Mouse (Mus musculus) kidney, embryonic 14.5 days (tissue): ENCODE results near the gene Arf5. TPM values are rescaled to one million over a fixed set of nuclear protein-coding genes. Genes with fewer than 3 reads are reported as not detected.
A peak's percentile ranks its signal among the peaks of the same experiment; 100 is the strongest.

Experiments used
- ATAC-seq: fragments of 200-750 bp; cut with Nextera tagmentation; 2 replicates; pipeline ENCODE4 v1.8.0; 2017; ENCODE audit warnings: moderate number of reproducible peaks, mild to moderate bottlenecking, moderate TSS enrichment, moderate library complexity; ENCODE audit not compliant: low FRiP score, low TSS enrichment
- H3K27ac ChIP-seq: fragments of 300-500 bp; sonication (generic); 2 replicates; pipeline ENCODE4 v1.5.1; 2014; ENCODE audit warnings: low read depth, mild to moderate bottlenecking, low read length, moderate library complexity, mixed read lengths
- H3K27me3 ChIP-seq: fragments of 300-500 bp; sonication (generic); 2 replicates; pipeline ENCODE4 v1.6.1; 2014; ENCODE audit warnings: mild to moderate bottlenecking, low read length; ENCODE audit not compliant: control insufficient read depth, insufficient read depth
- H3K36me3 ChIP-seq: fragments of 300-500 bp; sonication (generic); 2 replicates; pipeline ENCODE4 v1.6.1; 2014; ENCODE audit warnings: low read length, mixed read lengths; ENCODE audit not compliant: control insufficient read depth, insufficient read depth
- H3K4me1 ChIP-seq: fragments of 300-500 bp; sonication (generic); 2 replicates; pipeline ENCODE4 v1.6.1; 2014; ENCODE audit warnings: low read length, mixed read lengths; ENCODE audit not compliant: control insufficient read depth, insufficient read depth
- H3K4me2 ChIP-seq: fragments of 300-500 bp; sonication (generic); replicated peaks from 2 replicates; pipeline ENCODE4 v1.6.1; 2014; ENCODE audit warnings: low read depth, mild to moderate bottlenecking, low read length
- H3K4me3 ChIP-seq: fragments of 300-500 bp; sonication (generic); 2 replicates; pipeline ENCODE4 v1.5.1; 2014; ENCODE audit warnings: mild to moderate bottlenecking, low read length
- H3K9ac ChIP-seq: fragments of 300-500 bp; sonication (generic); 2 replicates; pipeline ENCODE4 v1.6.1; 2014; ENCODE audit warnings: low read depth, mild to moderate bottlenecking, low read length, moderate library complexity
- H3K9me3 ChIP-seq: fragments of 300-500 bp; sonication (generic); 2 replicates; pipeline ENCODE4 v1.6.1; 2016; ENCODE audit warnings: low read length; ENCODE audit not compliant: control insufficient read depth
- WGBS: fragments of 180-500 bp; shearing (Covaris S2); extraction: QIAGEN DNeasy Blood & Tissue Kit; methylation state at CpG from one replicate; pipeline ENCODE4 v1.1.7; 2014; 5-methylcytosine and 5-hydroxymethylcytosine counted together
- polyA plus RNA-seq: library from polyadenylated mRNA; unstranded; fragments of >200 nt; fragmentation: Nextera tagmentation; extraction: Ambion mirVana; gene quantifications from 2 replicates; pipeline ENCODE4 v1.2.1, GENCODE M21; 2014

Arf5 gene
- polyA plus RNA-seq, 1 experiment from 2014 or later, result 293 TPM

DNA sequence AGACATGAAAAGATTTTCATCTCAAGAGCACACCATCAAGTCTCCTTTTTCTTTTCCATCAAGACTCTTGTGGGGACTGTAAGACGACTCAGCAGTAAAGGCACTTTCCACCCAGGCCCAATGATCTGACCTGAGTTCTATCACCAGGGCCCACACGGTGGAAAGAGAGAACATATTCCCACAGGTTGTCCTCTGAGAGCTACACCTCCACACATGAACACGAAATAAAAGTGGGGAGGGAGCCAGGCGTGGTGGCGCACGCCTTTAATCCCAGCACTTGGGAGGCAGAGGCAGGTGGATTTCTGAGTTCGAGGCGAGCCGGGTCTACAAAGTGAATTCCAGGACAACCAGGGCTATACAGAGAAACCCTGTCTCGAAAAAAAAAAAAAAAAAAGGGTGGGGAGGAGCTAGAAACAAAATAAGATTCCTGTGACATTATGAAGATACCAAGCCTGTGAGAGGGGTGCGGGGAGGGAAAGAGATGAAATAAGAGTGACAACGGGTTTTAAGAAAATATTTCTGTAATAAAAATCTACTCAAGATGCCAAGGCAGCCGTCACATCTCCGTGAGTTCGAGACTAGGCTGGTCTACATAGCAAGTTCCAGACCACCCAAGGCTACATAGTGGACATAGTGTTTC is 589 bp upstream of the Arf5 start:
- no peaks in the 10 kb centered on the region for H3K27me3 ChIP-seq
- 0 out of 2 replicates have a peak overlapping the region, but pooled peaks have one; percentile 91 for H3K9ac ChIP-seq
- ATAC-seq, result 0 out of 2 replicates have a peak, but pooled peaks have one; percentile 4
- peaks cover 21% of the 10 kb centered on the region for H3K4me1 ChIP-seq
- H3K9me3 ChIP-seq, result no peaks in the 10 kb centered on the region
- peaks cover 31% of the 10 kb centered on the region for H3K36me3 ChIP-seq
- H3K4me2 ChIP-seq, result peak overlapping the region; percentile 19; the same call in 1 of the 2 replicates
- H3K27ac ChIP-seq, result no peak overlapping the region
- 70% methylated on average over 15 of the region's 15 CpGs for WGBS
- peak overlapping the region; percentile 97; the same call in 1 of the 2 replicates for H3K4me3 ChIP-seq

DNA sequence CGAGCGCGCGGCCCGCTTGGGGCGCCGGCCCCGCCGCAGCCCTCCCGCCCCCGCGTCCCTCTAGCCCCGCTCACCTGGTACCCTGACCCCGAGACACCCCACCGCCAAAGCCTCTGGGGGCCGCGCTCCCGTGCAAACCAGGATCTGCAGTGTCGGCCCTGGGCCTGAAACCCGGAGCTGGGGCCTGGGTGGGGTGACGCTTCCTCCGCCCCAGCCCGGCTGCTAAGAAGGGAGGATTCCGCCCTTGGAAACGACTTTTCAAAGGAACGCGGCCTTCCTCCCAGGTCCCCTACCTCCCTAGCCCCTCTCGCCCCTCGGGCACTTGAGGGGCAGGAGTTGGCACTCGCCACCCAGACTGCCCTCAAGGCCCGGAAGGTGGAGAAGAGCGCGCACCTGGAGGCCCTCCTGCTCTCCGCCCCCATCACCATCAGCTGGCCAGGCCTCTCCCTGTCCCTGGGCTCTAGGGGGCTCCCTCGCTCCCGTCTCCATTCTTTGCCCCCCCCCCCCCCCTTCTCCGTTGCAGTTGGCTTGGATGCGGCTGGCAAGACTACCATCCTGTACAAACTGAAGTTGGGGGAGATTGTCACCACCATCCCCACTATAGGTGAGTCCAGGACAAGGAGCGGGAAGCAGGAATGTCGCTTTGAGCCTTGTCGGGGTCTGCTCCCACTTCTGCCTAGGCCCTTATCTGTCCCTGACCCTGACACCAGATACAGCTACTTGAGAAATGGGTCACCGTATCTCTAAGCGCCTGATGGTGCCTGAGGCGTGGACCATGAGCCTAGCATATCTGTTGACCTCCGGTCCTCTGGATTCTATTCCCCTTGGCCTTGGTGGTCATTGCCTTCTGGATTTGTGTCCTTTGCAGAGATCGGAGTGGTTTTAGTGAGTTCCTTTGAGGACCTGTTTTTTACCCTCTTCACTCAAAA is 671 bp downstream of the Arf5 start:
- peak overlapping the region; percentile 97 for H3K4me3 ChIP-seq
- peaks cover 18% of the 10 kb centered on the region for H3K4me1 ChIP-seq
- peaks cover 19% of the 10 kb centered on the region for H3K36me3 ChIP-seq
- WGBS, result 11% methylated on average over 37 of the region's 46 CpGs
- no peaks in the 10 kb centered on the region for H3K27me3 ChIP-seq
- peak overlapping the region; percentile 64 for H3K4me2 ChIP-seq
- no peaks in the 10 kb centered on the region for H3K9me3 ChIP-seq
- peak; percentile 51 for ATAC-seq
- peak overlapping the region; percentile 91 for H3K9ac ChIP-seq
- H3K27ac ChIP-seq, result peak overlapping the region; percentile 73

DNA sequence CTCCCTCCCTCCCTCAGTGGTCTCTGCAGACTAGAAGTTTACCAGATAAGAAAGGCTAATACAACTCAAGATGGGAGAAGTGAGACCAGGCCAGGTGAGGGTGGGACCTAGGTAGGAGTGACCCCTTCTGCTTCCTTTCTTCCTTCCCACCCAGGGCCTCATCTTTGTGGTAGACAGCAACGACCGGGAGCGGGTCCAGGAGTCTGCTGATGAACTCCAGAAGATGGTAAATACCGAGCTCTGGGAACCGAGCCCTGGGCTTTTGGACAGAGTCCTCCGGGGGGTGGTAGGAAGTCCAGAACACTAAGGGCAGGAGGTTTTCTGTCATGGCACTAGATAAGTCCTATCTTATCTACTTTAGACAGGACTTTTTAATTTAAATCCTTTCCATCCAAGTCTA is 1.7 kb downstream of the Arf5 start:
- no peak overlapping the region for H3K4me3 ChIP-seq
- H3K9me3 ChIP-seq, result no peaks in the 10 kb centered on the region
- ATAC-seq, result no peak
- H3K4me1 ChIP-seq, result peaks cover 14% of the 10 kb centered on the region
- H3K27ac ChIP-seq, result no peak overlapping the region
- no peaks in the 10 kb centered on the region for H3K27me3 ChIP-seq
- peaks cover 18% of the 10 kb centered on the region for H3K36me3 ChIP-seq
- WGBS, result 93% methylated on average over 6 of the region's 6 CpGs
- H3K4me2 ChIP-seq, result peak overlapping the region; percentile 64; the same call in 1 of the 2 replicates
- H3K9ac ChIP-seq, result no peak overlapping the region

GRCm38 (mm10) chr6:28427096-28427839 is 3.9 kb downstream of the Arf5 start, which contains the start of gene Fscn3:
Gene Fscn3, plus strand, starts transcription at chr6:28427789.
- H3K27ac ChIP-seq, result no peak within 1 kb of the TSS
- H3K4me2 ChIP-seq, result no peak within 1 kb of the TSS
- H3K9ac ChIP-seq, result no peak within 1 kb of the TSS
- H3K4me1 ChIP-seq, result no peaks in the 10 kb centered on the region
- no peak within 1 kb of the TSS for H3K4me3 ChIP-seq
- H3K36me3 ChIP-seq, result peaks cover 18% of the 10 kb centered on the region
- ATAC-seq, result no peak
- no peaks in the 10 kb centered on the region for H3K9me3 ChIP-seq
- 72% methylated on average over 3 of the region's 3 CpGs for WGBS
- no peaks in the 10 kb centered on the region for H3K27me3 ChIP-seq

- WGBS, result 89% methylated on average over 3 of the region's 3 CpGs
- H3K27ac ChIP-seq, result no peak within 1 kb of the TSS
- no peak within 1 kb of the TSS for H3K9ac ChIP-seq
- H3K4me1 ChIP-seq, result no peaks in the 10 kb centered on the region
- no peak for ATAC-seq
- H3K36me3 ChIP-seq, result peaks cover 18% of the 10 kb centered on the region
- no peaks in the 10 kb centered on the region for H3K9me3 ChIP-seq
- H3K4me3 ChIP-seq, result no peak within 1 kb of the TSS
- no peak within 1 kb of the TSS for H3K4me2 ChIP-seq
- no peaks in the 10 kb centered on the region for H3K27me3 ChIP-seq
Measured at GRCm38 (mm10) chr6:28428290-28428689, 4.9 kb downstream of the Arf5 start, which contains the start of gene Gcc1. Gene Gcc1, minus strand, starts transcription at chr6:28428390.

DNA sequence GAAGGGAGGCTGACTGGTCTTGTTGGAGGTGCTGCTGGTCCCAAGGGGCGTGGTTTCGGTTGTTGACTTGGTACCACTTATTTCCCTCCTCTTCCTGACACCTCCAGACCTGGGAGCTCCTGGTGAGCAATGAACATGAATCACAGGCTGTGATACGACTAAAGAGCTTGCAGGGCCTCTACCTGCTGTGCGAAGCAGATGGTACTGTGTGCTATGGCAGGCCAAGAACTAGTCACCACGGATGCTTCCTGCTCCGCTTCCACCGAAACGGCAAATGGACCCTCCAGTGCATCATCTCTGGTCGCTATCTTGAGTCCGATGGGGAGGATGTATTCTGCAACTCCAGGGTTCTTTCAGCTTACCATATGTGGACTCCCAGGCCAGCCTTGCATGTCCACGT is 6.5 kb downstream of the Arf5 start:
- no peaks in the 10 kb centered on the region for H3K9me3 ChIP-seq
- no peak overlapping the region for H3K27ac ChIP-seq
- no peak overlapping the region for H3K4me2 ChIP-seq
- 86% methylated on average over 11 of the region's 11 CpGs for WGBS
- no peak for ATAC-seq
- H3K36me3 ChIP-seq, result peaks cover 18% of the 10 kb centered on the region
- H3K27me3 ChIP-seq, result no peaks in the 10 kb centered on the region
- no peaks in the 10 kb centered on the region for H3K4me1 ChIP-seq
- no peak overlapping the region for H3K4me3 ChIP-seq
- no peak overlapping the region for H3K9ac ChIP-seq

- Histone ChIP-seq H3K4me2 (no peak overlapping the region), H3K27ac (no peak overlapping the region), H3K4me3 (no peak overlapping the region), H3K9ac (no peak overlapping the region), H3K4me1 (no peaks in the 10 kb centered on the region), H3K9me3 (no peaks in the 10 kb centered on the region), H3K36me3 (peaks cover 13% of the 10 kb centered on the region), H3K27me3 (no peaks in the 10 kb centered on the region)
- WGBS, result 76% methylated on average over 10 of the region's 10 CpGs
- no peak for ATAC-seq
Measured at GRCm38 (mm10) chr6:28430795-28431537, 7.6 kb downstream of the Arf5 start.

DNA sequence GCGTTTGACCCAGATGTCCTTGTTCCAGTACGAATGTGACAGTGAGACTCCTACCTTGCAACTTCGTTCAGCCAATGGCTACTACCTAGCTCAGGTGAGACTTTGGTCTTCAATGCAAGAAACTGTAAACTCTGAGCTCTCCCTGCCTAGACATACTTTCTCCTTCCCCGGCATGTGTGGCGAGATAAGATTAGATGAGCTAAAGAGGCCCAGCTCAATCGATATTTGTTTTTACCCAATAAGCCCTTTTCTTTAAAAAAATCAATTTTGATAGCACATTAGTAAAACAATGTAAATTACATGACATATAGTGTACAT is 8.1 kb downstream of the Arf5 start:
- no peak for ATAC-seq
- 82% methylated on average over 6 of the region's 6 CpGs for WGBS
- H3K36me3 ChIP-seq, result peaks cover 8% of the 10 kb centered on the region
- no peak overlapping the region for H3K4me3 ChIP-seq
- no peak overlapping the region for H3K27ac ChIP-seq
- H3K9ac ChIP-seq, result no peak overlapping the region
- no peaks in the 10 kb centered on the region for H3K9me3 ChIP-seq
- H3K4me2 ChIP-seq, result no peak overlapping the region
- no peaks in the 10 kb centered on the region for H3K4me1 ChIP-seq
- H3K27me3 ChIP-seq, result no peaks in the 10 kb centered on the region
